Mouse (Mus musculus): ENCODE measurements at regions not wholly inside any gene's neighbourhood (a gene's known extent, or its start where the extent isn't known, plus 50 kb on each side); places are given as distances from the start of the nearest gene placed in this dataset.

DNA sequence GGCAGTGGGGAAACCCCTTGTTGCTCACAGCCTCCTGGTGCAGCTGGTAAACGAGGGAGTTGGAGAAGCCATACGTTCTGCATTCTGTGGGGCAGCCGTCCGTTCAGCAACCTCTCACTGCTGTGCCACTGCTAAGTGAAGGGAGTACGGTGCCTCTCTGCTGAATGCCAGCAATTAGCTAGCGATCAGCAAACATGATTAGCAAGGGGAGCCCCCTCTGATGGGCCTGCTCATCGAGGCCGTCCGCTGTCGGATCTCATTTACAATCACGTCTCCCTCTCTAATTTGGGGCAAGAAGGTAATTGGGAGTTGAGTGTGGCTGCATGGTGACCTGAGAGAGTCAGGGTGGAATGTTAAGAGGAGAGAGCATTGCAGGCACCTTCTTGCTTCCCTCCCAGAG is 266.7 kb upstream of the Kcnab2 start:
- 45% methylated on average over 11 of the region's 11 CpGs for WGBS
- H3K27me3 ChIP-seq (ENCODE audit: control insufficient read depth, insufficient read depth, low read length): no peaks in the 10 kb centered on the region
- no peaks in the 10 kb centered on the region for H3K4me1 ChIP-seq (ENCODE audit: control insufficient read depth, insufficient read depth, low read length)
- no peak overlapping the region for H3K27ac ChIP-seq (replicated peaks; ENCODE audit: low read depth, low read length)
- H3K9me3 ChIP-seq (ENCODE audit: control insufficient read depth, low read length): no peaks in the 10 kb centered on the region; the same call in 1 of the 2 replicates
- H3K9ac ChIP-seq (ENCODE audit: low read depth, low read length, severe bottlenecking): no peak overlapping the region
- no peaks in the 10 kb centered on the region for H3K36me3 ChIP-seq (ENCODE audit: control insufficient read depth, insufficient read depth, low read length)
- no peak for TF ChIP-seq POLR2A (IDR thresholded peaks at IDR 0.05; ENCODE audit: borderline replicate concordance, extremely low read depth, insufficient read depth, insufficient read length)
- no peak overlapping the region for H3K4me2 ChIP-seq (replicated peaks; ENCODE audit: low read depth, low read length, severe bottlenecking)
- ATAC-seq (ENCODE audit: low FRiP score, low read depth) (no peak), DNase-seq (ENCODE audit: low spot score) (no peak)
- H3K4me3 ChIP-seq (replicated peaks; ENCODE audit: low read length): no peak overlapping the region

DNA sequence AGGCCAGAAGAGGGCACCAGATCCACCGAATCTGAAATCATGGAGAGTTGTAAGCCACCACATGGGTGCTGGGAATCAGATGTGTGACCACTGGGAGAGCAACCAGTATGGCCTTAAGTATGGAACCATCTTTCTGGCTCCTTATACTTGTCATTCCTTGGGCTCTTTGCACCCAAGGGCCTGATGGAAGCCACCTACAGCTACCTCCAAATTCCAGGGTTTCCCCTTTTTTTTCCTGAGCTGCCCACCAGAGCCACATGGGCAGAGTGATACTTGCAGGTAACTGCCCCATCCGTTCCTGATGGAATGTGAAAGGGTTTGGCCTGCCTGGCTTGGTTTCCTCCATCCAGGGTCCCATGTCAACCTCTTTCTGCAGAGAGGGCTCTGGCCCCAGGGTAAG is 255.3 kb upstream of the Kcnab2 start:
- no peak for ATAC-seq (ENCODE audit: low FRiP score, low read depth)
- no peaks in the 10 kb centered on the region for H3K27me3 ChIP-seq (ENCODE audit: control insufficient read depth, insufficient read depth, low read length)
- H3K4me1 ChIP-seq (ENCODE audit: control insufficient read depth, insufficient read depth, low read length): no peaks in the 10 kb centered on the region
- no peak overlapping the region for H3K27ac ChIP-seq (replicated peaks; ENCODE audit: low read depth, low read length)
- no peak for TF ChIP-seq POLR2A (IDR thresholded peaks at IDR 0.05; ENCODE audit: borderline replicate concordance, extremely low read depth, insufficient read depth, insufficient read length)
- 85% methylated on average over 2 of the region's 2 CpGs for WGBS
- H3K4me2 ChIP-seq (replicated peaks; ENCODE audit: low read depth, low read length, severe bottlenecking): no peak overlapping the region
- no peak overlapping the region for H3K9ac ChIP-seq (ENCODE audit: low read depth, low read length, severe bottlenecking)
- DNase-seq (ENCODE audit: low spot score): no peak
- no peak overlapping the region for H3K4me3 ChIP-seq (replicated peaks; ENCODE audit: low read length)
- no peaks in the 10 kb centered on the region for H3K9me3 ChIP-seq (ENCODE audit: control insufficient read depth, low read length)
- no peaks in the 10 kb centered on the region for H3K36me3 ChIP-seq (ENCODE audit: control insufficient read depth, insufficient read depth, low read length)

DNA sequence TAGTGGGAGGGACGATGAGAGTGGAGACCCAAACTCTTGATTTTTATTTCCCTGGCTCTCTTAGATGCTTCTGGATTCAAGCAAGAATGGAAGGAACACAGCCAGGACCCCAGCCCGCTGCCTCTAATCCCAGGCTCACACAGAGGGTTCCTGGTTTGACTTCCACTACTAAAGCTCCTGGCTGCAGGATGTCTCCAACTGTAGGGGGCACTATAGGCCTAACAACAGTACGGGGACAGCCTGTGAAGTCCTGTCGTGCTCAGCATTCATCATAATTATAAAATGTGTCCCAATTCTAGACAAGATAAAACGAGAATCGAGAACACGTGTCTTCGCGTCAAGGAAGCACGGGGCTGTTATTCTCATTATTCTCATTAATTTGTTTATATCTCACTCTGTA is 254.3 kb upstream of the Kcnab2 start:
- no peak overlapping the region for H3K9ac ChIP-seq (ENCODE audit: low read depth, low read length, severe bottlenecking)
- H3K27ac ChIP-seq (replicated peaks; ENCODE audit: low read depth, low read length): no peak overlapping the region
- no peak for TF ChIP-seq POLR2A (IDR thresholded peaks at IDR 0.05; ENCODE audit: borderline replicate concordance, extremely low read depth, insufficient read depth, insufficient read length)
- DNase-seq (ENCODE audit: low spot score) (no peak), ATAC-seq (ENCODE audit: low FRiP score, low read depth) (no peak)
- H3K36me3 ChIP-seq (ENCODE audit: control insufficient read depth, insufficient read depth, low read length): no peaks in the 10 kb centered on the region
- no peak overlapping the region for H3K4me2 ChIP-seq (replicated peaks; ENCODE audit: low read depth, low read length, severe bottlenecking)
- no peaks in the 10 kb centered on the region for H3K4me1 ChIP-seq (ENCODE audit: control insufficient read depth, insufficient read depth, low read length)
- no peaks in the 10 kb centered on the region for H3K27me3 ChIP-seq (ENCODE audit: control insufficient read depth, insufficient read depth, low read length)
- no peak overlapping the region for H3K4me3 ChIP-seq (replicated peaks; ENCODE audit: low read length)
- 76% methylated on average over 10 of the region's 10 CpGs for WGBS
- H3K9me3 ChIP-seq (ENCODE audit: control insufficient read depth, low read length): no peaks in the 10 kb centered on the region

DNA sequence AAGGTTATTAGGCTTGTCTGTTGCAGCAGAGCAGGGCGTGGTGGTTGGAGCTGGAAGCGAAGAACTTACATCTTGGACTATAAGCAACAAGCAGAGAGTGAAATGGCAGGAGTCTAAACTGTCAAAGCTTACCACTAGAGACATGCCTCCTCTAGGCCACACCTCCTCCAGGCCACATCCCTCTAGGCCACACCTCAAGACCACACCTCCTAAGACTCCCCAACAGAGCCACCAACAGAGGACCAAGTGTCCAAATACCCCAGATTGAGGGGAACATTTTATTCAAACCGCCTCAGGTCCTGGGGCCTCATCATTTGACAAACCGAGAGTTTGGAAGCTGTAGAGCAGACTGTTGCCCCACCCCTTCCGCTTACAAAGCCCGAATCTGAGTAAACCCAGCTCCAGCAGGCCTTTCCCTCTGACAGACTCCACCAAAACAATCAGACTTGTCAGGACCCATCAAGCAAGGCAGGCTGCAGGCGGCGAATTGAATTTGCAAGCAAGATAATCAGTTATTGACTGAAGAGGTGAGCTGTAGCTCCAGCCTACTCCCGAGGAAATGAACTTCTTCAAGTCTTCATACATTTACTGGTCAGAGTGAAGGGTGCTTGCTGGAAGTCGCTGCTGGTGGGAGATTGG is 253.5 kb upstream of the Kcnab2 start:
- H3K36me3 ChIP-seq (ENCODE audit: control insufficient read depth, insufficient read depth, low read length): no peaks in the 10 kb centered on the region
- 65% methylated on average over 10 of the region's 10 CpGs for WGBS
- H3K4me3 ChIP-seq (replicated peaks; ENCODE audit: low read length): no peak overlapping the region
- ATAC-seq (ENCODE audit: low FRiP score, low read depth) (no peak), DNase-seq (ENCODE audit: low spot score) (no peak)
- H3K4me1 ChIP-seq (ENCODE audit: control insufficient read depth, insufficient read depth, low read length): no peaks in the 10 kb centered on the region
- no peaks in the 10 kb centered on the region for H3K27me3 ChIP-seq (ENCODE audit: control insufficient read depth, insufficient read depth, low read length)
- no peak for TF ChIP-seq POLR2A (IDR thresholded peaks at IDR 0.05; ENCODE audit: borderline replicate concordance, extremely low read depth, insufficient read depth, insufficient read length)
- H3K9me3 ChIP-seq (ENCODE audit: control insufficient read depth, low read length): no peaks in the 10 kb centered on the region
- H3K27ac ChIP-seq (replicated peaks; ENCODE audit: low read depth, low read length): no peak overlapping the region
- no peak overlapping the region for H3K9ac ChIP-seq (ENCODE audit: low read depth, low read length, severe bottlenecking)
- no peak overlapping the region for H3K4me2 ChIP-seq (replicated peaks; ENCODE audit: low read depth, low read length, severe bottlenecking)

DNA sequence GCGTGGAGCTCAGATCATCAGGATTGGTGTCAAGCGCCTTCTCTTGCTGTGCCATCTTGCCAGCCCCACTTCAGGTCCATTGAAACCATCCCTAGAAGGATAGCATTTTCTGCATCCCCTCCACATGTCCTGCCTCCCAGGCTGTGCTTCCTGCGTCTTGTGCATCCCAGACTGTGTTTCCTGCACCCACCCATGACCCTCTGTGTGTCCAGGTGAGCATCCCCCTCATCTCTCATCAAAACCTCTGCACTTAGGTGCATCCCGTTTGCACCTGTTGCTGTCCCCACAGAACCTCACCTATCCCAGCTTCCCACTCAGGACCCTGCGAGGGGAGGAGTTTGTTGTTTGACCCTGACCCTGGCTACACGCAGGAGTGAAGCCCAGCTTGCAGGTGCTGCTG is 251.8 kb upstream of the Kcnab2 start:
- Histone ChIP-seq H3K4me1 (ENCODE audit: control insufficient read depth, insufficient read depth, low read length) (0 out of 2 replicates have a peak, but pooled peaks cover 7% of the 10 kb centered on the region), H3K27ac (replicated peaks; ENCODE audit: low read depth, low read length) (no peak overlapping the region), H3K4me3 (replicated peaks; ENCODE audit: low read length) (no peak overlapping the region), H3K9ac (ENCODE audit: low read depth, low read length, severe bottlenecking) (no peak overlapping the region), H3K27me3 (ENCODE audit: control insufficient read depth, insufficient read depth, low read length) (no peaks in the 10 kb centered on the region), H3K4me2 (replicated peaks; ENCODE audit: low read depth, low read length, severe bottlenecking) (no peak overlapping the region), H3K9me3 (ENCODE audit: control insufficient read depth, low read length) (no peaks in the 10 kb centered on the region), H3K36me3 (ENCODE audit: control insufficient read depth, insufficient read depth, low read length) (no peaks in the 10 kb centered on the region)
- WGBS: 85% methylated on average over 6 of the region's 6 CpGs
- DNase-seq (ENCODE audit: low spot score): no peak
- ATAC-seq (ENCODE audit: low FRiP score, low read depth): no peak
- no peak for TF ChIP-seq POLR2A (IDR thresholded peaks at IDR 0.05; ENCODE audit: borderline replicate concordance, extremely low read depth, insufficient read depth, insufficient read length)
